Mouse (Mus musculus): Measurements from ENCODE around the gene Cwc22.

GRCm38 (mm10) chr2:77863934-77864333 is 82.2 kb downstream of the Cwc22 start:
- no peak for TF ChIP-seq CTCF (IDR thresholded peaks at IDR 0.05)
- TF ChIP-seq EP300 (IDR thresholded peaks at IDR 0.05): no peak

All from lung, postnatal 0 days (tissue).